Mouse (Mus musculus): ENCODE measurements around the gene Ecpas.

DNA sequence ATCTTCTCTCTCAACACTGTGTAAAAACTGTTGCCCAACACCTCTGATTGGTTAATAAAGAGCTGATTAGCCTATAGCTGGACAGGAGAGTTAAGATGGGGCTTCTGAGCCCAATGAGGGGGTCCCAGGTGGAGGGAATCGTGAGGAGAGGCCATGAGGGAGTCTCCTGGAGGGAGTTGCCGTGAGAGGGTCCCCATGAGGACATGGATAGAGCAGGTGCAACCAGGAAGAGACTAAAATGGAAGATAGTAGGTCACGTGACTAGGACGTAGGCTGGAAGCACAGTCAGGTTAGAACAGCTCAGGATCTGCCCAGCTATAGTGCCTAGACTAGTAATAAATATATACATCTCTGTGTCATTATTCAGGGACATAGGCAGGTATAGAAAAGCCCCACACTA is 21.8 kb upstream of the Ecpas start:
- TF ChIP-seq POLR2A (IDR thresholded peaks at IDR 0.05; ENCODE audit: extremely low read depth, insufficient read depth, low read length), result no peak
- TF ChIP-seq CTCF (IDR thresholded peaks at IDR 0.05; ENCODE audit: extremely low read depth, insufficient read depth, low read length), result no peak
